Mouse (Mus musculus) liver, adult 2 months (tissue): Measurements from ENCODE around the gene Mtss1l.

Source experiments
- CTCF ChIP-seq: fragments of 200-500 bp; IDR thresholded peaks from 2 replicates; pipeline ENCODE4 v1.5.1; 2011; ENCODE audit warnings: low read depth, low read length, control low read depth
- POLR2A ChIP-seq: fragments of 200-500 bp; IDR thresholded peaks from 2 replicates; pipeline ENCODE4 v1.6.1; 2011; ENCODE audit warnings: low read length, control low read depth; ENCODE audit not compliant: insufficient read depth; ENCODE audit errors: extremely low read depth

DNA sequence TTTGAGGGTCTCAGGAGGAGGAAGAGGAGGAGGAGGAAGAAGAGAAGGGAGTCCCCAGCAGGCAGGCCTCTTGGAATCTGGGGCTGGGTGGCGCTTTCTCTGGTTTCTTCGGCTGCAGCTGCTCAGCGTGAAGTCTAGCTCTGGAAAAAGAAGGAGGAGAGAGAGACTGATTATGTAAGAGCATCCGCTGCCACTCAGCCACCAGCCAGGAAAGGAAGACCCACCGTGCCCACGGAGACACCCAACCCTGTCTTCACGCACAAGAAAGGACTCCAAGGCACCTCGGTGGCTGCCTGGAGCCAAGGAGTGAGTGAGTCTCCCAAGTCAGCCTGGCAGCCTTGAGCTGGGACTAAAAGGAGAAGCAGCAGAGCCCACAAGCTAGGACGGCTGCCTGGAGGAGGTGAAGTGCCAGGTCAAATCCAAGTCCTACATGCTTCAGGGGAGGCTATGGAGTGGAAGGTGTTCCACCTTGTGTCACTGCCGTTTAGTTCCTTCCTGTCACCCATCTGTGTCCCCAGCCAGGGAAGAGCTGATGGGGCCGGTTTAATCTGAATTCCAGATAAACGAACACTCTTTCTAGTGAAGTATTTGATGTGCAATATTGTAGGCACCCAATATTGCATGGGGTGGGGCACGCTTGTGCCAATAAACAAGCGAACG lies 34.4 kb downstream of the Mtss1l start:
- TF ChIP-seq CTCF (no peak), POLR2A (no peak)
